Mouse (Mus musculus) erythroblast, embryonic 14.5 days (primary cell): ENCODE measurements around the gene Nrxn2. TPM values are rescaled to one million over a fixed set of nuclear protein-coding genes. Genes with fewer than 3 reads are reported as not detected.
A peak's percentile ranks its signal among the peaks of the same experiment; 100 is the strongest.

Experiments
- H3K27me3 ChIP-seq: 2 replicates; pipeline ENCODE4 v1.6.1; 2012; ENCODE audit warnings: inconsistent platforms; ENCODE audit not compliant: control insufficient read depth
- H3K36me3 ChIP-seq: 2 replicates; pipeline ENCODE4 v1.6.1; 2012; ENCODE audit warnings: mild to moderate bottlenecking, inconsistent platforms; ENCODE audit not compliant: control insufficient read depth
- H3K4me1 ChIP-seq: 2 replicates; pipeline ENCODE4 v1.6.1; 2012; ENCODE audit warnings: inconsistent platforms; ENCODE audit not compliant: control insufficient read depth
- H3K4me3 ChIP-seq: replicated peaks from 2 replicates; pipeline ENCODE3; 2012; ENCODE audit warnings: moderate library complexity, mild to moderate bottlenecking, inconsistent platforms
- H3K9me3 ChIP-seq: 2 replicates; pipeline ENCODE4 v1.6.1; 2012; ENCODE audit warnings: low read length, inconsistent platforms, mixed read lengths; ENCODE audit not compliant: control insufficient read depth
- GATA1 ChIP-seq: IDR thresholded peaks from 2 replicates; pipeline ENCODE4 v1.6.1; 2012; ENCODE audit warnings: low read length, inconsistent platforms, mixed read lengths
- TAL1 ChIP-seq: IDR thresholded peaks from 3 replicates; pipeline ENCODE4 v1.6.1; 2012; ENCODE audit warnings: low read length, inconsistent platforms, mixed read lengths
- polyA plus RNA-seq: library from polyadenylated mRNA; stranded (reverse); fragments of >175 nt; gene quantifications from 2 replicates; pipeline ENCODE4 v1.2.3, GENCODE M21; 2012

The Nrxn2 gene
- 0.03 TPM in 1 of 2 replicates, not detected in the other for polyA plus RNA-seq

- Histone ChIP-seq H3K27me3 (peaks cover 56% of the 10 kb centered on the region), H3K36me3 (no peaks in the 10 kb centered on the region), H3K4me3 (peak within 1 kb of the TSS; percentile 48), H3K4me1 (peaks cover 6% of the 10 kb centered on the region), H3K9me3 (no peaks in the 10 kb centered on the region)
- TF ChIP-seq TAL1 (no peak), GATA1 (no peak)
Measured at GRCm38 (mm10) chr19:6418233-6418879, at the start of gene Nrxn2. TSS of gene Nrxn2 (plus strand) at chr19:6418731.

- H3K4me1 ChIP-seq = peaks cover 24% of the 10 kb centered on the region
- no peaks in the 10 kb centered on the region for H3K27me3 ChIP-seq
- no peaks in the 10 kb centered on the region for H3K9me3 ChIP-seq
- peaks cover 100% of the 10 kb centered on the region for H3K36me3 ChIP-seq
- TF ChIP-seq GATA1 = no peak
- TF ChIP-seq TAL1 = no peak
- H3K4me3 ChIP-seq = no peak overlapping the region
Measured at GRCm38 (mm10) chr19:6370175-6370574, 48.4 kb upstream of the Nrxn2 start.

- TF ChIP-seq TAL1 (no peak), GATA1 (no peak)
- peaks cover 7% of the 10 kb centered on the region for H3K4me1 ChIP-seq
- H3K9me3 ChIP-seq = no peaks in the 10 kb centered on the region
- no peak overlapping the region for H3K4me3 ChIP-seq
- H3K36me3 ChIP-seq = peaks cover 100% of the 10 kb centered on the region
- H3K27me3 ChIP-seq = no peaks in the 10 kb centered on the region
Measured at GRCm38 (mm10) chr19:6372433-6372832, 46.1 kb upstream of the Nrxn2 start.

- TF ChIP-seq TAL1 = no peak
- no peak for TF ChIP-seq GATA1
- H3K36me3 ChIP-seq = peaks cover 100% of the 10 kb centered on the region
Measured at GRCm38 (mm10) chr19:6373539-6374400, 44.8 kb upstream of the Nrxn2 start.

GRCm38 (mm10) chr19:6374571-6374970 is 44.0 kb upstream of the Nrxn2 start:
- Histone ChIP-seq H3K4me3 (no peak overlapping the region), H3K36me3 (peaks cover 100% of the 10 kb centered on the region), H3K4me1 (peaks cover 6% of the 10 kb centered on the region)

More at GRCm38 (mm10) chr19:6373539-6374400, 44.8 kb upstream of the Nrxn2 start:
- peaks cover 6% of the 10 kb centered on the region for H3K4me1 ChIP-seq
- no peaks in the 10 kb centered on the region for H3K9me3 ChIP-seq
- H3K27me3 ChIP-seq = no peaks in the 10 kb centered on the region
- H3K4me3 ChIP-seq = no peak overlapping the region

GRCm38 (mm10) chr19:6375423-6376254 is 42.9 kb upstream of the Nrxn2 start:
- H3K4me3 ChIP-seq = no peak overlapping the region
- TF ChIP-seq GATA1 = no peak
- no peak for TF ChIP-seq TAL1
- peaks cover 98% of the 10 kb centered on the region for H3K36me3 ChIP-seq
- H3K9me3 ChIP-seq = no peaks in the 10 kb centered on the region
- no peaks in the 10 kb centered on the region for H3K27me3 ChIP-seq
- H3K4me1 ChIP-seq = peaks cover 6% of the 10 kb centered on the region

More at GRCm38 (mm10) chr19:6374571-6374970, 44.0 kb upstream of the Nrxn2 start:
- TF ChIP-seq TAL1 = no peak
- no peak for TF ChIP-seq GATA1
- Histone ChIP-seq H3K9me3 (no peaks in the 10 kb centered on the region), H3K27me3 (no peaks in the 10 kb centered on the region)

GRCm38 (mm10) chr19:6376255-6376564 is 42.3 kb upstream of the Nrxn2 start:
- Histone ChIP-seq H3K9me3 (no peaks in the 10 kb centered on the region), H3K27me3 (no peaks in the 10 kb centered on the region), H3K4me1 (peaks cover 6% of the 10 kb centered on the region), H3K36me3 (peaks cover 95% of the 10 kb centered on the region), H3K4me3 (no peak overlapping the region)
- no peak for TF ChIP-seq GATA1

GRCm38 (mm10) chr19:6376643-6377042 is 41.9 kb upstream of the Nrxn2 start:
- Histone ChIP-seq H3K4me1 (peaks cover 6% of the 10 kb centered on the region), H3K36me3 (peaks cover 90% of the 10 kb centered on the region), H3K4me3 (no peak overlapping the region), H3K9me3 (no peaks in the 10 kb centered on the region), H3K27me3 (no peaks in the 10 kb centered on the region)
- no peak for TF ChIP-seq GATA1
- TF ChIP-seq TAL1 = no peak
